Mouse (Mus musculus): Measurements from ENCODE around the gene Tpcn2. TPM values are rescaled to one million over a fixed set of nuclear protein-coding genes. Genes with fewer than 3 reads are reported as not detected.

Gene Tpcn2
- polyA plus RNA-seq, 1 experiment from 2014 or later = 1.6 TPM

DNA sequence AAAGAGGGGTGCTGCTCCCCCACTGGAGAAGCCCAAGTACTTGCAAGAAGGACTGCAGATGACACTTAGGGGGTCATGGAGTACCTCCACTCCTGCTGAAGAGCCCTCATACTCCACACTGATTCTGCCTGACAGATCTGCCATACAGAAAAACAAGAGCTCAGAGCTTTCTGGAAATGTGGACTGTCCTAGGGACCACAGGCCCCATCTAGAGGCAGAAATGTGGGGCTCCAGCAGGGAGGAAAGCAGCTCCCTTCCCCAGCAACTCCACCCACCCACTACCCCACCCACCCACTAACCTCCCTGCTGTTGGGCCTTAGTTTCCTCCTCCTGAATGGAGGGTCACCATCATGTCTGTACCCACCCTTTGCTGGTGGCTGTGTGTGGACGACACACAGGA, 67.2 kb downstream of the Tpcn2 start:
- Histone ChIP-seq H3K4me1 (replicated peaks) (no peaks in the 10 kb centered on the region), H3K4me2 (no peak overlapping the region), H3K27me3 (no peaks in the 10 kb centered on the region), H3K36me3 (replicated peaks) (no peaks in the 10 kb centered on the region), H3K4me3 (replicated peaks) (no peak overlapping the region), H3K9me3 (replicated peaks) (no peaks in the 10 kb centered on the region), H3K9ac (no peak overlapping the region), H3K27ac (replicated peaks) (no peak overlapping the region)
- whole genome bisulfite sequencing (ENCODE audit: insufficient replicate concordance) = 48% methylated on average over 1 of the region's 1 CpGs
- ATAC-seq (ENCODE audit: insufficient read depth) = no peak

- H3K4me2 ChIP-seq = no peak overlapping the region
- H3K4me3 ChIP-seq (replicated peaks) = no peak overlapping the region
- no peak overlapping the region for H3K27ac ChIP-seq (replicated peaks)
- no peaks in the 10 kb centered on the region for H3K27me3 ChIP-seq
- H3K9me3 ChIP-seq (replicated peaks) = no peaks in the 10 kb centered on the region
- no peak overlapping the region for H3K9ac ChIP-seq
- no peaks in the 10 kb centered on the region for H3K4me1 ChIP-seq (replicated peaks)
- no peak for ATAC-seq (ENCODE audit: insufficient read depth)
- no peaks in the 10 kb centered on the region for H3K36me3 ChIP-seq (replicated peaks)
- 39% methylated on average over 4 of the region's 4 CpGs for WGBS (ENCODE audit: insufficient replicate concordance)
Measured at GRCm38 (mm10) chr7:145215476-145215875, 68.3 kb downstream of the Tpcn2 start.

- Histone ChIP-seq H3K9ac (no peak overlapping the region), H3K9me3 (replicated peaks) (no peaks in the 10 kb centered on the region), H3K27me3 (no peaks in the 10 kb centered on the region), H3K27ac (replicated peaks) (no peak overlapping the region), H3K4me2 (no peak overlapping the region), H3K36me3 (replicated peaks) (no peaks in the 10 kb centered on the region), H3K4me3 (replicated peaks) (no peak overlapping the region), H3K4me1 (replicated peaks) (no peaks in the 10 kb centered on the region)
- no peak for ATAC-seq (ENCODE audit: insufficient read depth)
- 36% methylated on average over 14 of the region's 14 CpGs for WGBS (ENCODE audit: insufficient replicate concordance)
Measured at GRCm38 (mm10) chr7:145211680-145212659, 71.8 kb downstream of the Tpcn2 start.

- peaks cover 13% of the 10 kb centered on the region for H3K4me1 ChIP-seq (replicated peaks)
- H3K9ac ChIP-seq = no peak overlapping the region
- no peaks in the 10 kb centered on the region for H3K36me3 ChIP-seq (replicated peaks)
- WGBS (ENCODE audit: insufficient replicate concordance) = 25% methylated on average over 4 of the region's 4 CpGs
- no peak overlapping the region for H3K4me2 ChIP-seq
- H3K27me3 ChIP-seq = peaks cover 10% of the 10 kb centered on the region; the same call in 1 of the 2 replicates
- no peak for ATAC-seq (ENCODE audit: insufficient read depth)
- no peaks in the 10 kb centered on the region for H3K9me3 ChIP-seq (replicated peaks)
- H3K4me3 ChIP-seq (replicated peaks) = no peak overlapping the region
- no peak overlapping the region for H3K27ac ChIP-seq (replicated peaks)
Measured at GRCm38 (mm10) chr7:145210477-145211070, 73.2 kb downstream of the Tpcn2 start.

DNA sequence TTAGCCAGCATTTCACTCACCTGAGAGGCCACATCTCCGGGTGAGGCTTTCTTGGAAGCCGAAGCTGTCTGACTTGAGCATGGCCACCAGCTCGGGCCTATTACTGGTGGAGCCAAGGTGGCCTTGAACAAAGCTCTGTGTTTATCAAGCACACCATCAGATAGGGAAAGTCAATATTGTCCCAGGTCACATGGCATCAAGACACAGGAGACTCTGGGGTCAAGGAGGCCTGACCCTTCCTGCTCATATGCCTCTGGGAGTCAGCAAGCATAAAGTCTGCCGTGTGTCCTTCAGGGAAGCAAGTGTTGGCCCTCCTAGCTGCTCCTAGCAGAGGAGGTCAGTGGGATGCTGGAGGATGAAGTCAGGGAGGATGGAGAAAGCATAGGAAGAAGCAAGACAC, 75.8 kb downstream of the Tpcn2 start, which contains the start of gene 1810010D01Rik:
1810010D01Rik (minus strand) TSS at position 114 of the 400 bp plus-strand sequence.
- no peak within 1 kb of the TSS for H3K4me2 ChIP-seq
- H3K4me3 ChIP-seq (replicated peaks) = no peak within 1 kb of the TSS
- peaks cover 13% of the 10 kb centered on the region for H3K4me1 ChIP-seq (replicated peaks)
- H3K9ac ChIP-seq = no peak within 1 kb of the TSS
- WGBS (ENCODE audit: insufficient replicate concordance) = 69% methylated on average over 4 of the region's 4 CpGs
- H3K27ac ChIP-seq (replicated peaks) = no peak within 1 kb of the TSS
- peaks cover 11% of the 10 kb centered on the region; the same call in 1 of the 2 replicates for H3K27me3 ChIP-seq
- no peaks in the 10 kb centered on the region for H3K36me3 ChIP-seq (replicated peaks)
- no peaks in the 10 kb centered on the region for H3K9me3 ChIP-seq (replicated peaks)
- ATAC-seq (ENCODE audit: insufficient read depth) = no peak

DNA sequence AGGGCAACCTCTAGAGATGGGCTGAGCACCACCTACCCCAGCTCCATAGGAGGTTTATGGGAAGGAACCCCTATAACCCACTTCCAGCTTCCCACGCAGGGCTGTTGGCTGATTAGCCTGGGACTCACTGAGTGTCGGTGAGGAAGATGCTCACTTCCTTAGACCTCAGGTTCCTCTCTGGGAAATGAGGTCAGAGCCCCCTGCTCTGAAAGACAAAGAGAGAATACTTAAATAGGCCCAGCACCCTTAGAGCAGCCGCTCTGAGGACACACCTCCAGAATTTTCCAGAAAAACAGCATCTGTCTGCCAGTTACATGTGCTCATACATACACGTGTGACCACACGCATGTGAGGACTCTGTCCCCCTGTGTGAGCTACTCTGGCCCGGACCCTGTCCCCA, 77.0 kb downstream of the Tpcn2 start:
- 62% methylated on average over 6 of the region's 6 CpGs for WGBS (ENCODE audit: insufficient replicate concordance)
- Histone ChIP-seq H3K36me3 (replicated peaks) (no peaks in the 10 kb centered on the region), H3K9ac (no peak overlapping the region), H3K9me3 (replicated peaks) (no peaks in the 10 kb centered on the region), H3K27ac (replicated peaks) (no peak overlapping the region), H3K4me2 (peak overlapping the region; percentile 59; the same call in 1 of the 2 replicates), H3K27me3 (peaks cover 11% of the 10 kb centered on the region; the same call in 1 of the 2 replicates), H3K4me1 (replicated peaks) (peaks cover 13% of the 10 kb centered on the region), H3K4me3 (replicated peaks) (no peak overlapping the region)
- peak; percentile 19; the same call in 1 of the 2 replicates for ATAC-seq (ENCODE audit: insufficient read depth)

- peak overlapping the region; percentile 59 for H3K4me2 ChIP-seq
- 4% methylated on average over 34 of the region's 34 CpGs for WGBS (ENCODE audit: insufficient replicate concordance)
- peak overlapping the region; percentile 39; the same call in 1 of the 2 replicates for H3K9ac ChIP-seq
- ATAC-seq (ENCODE audit: insufficient read depth) = peak; percentile 43; the same call in 1 of the 2 replicates
- H3K4me3 ChIP-seq (replicated peaks) = peak overlapping the region; percentile 23; the same call in 1 of the 2 replicates
- no peaks in the 10 kb centered on the region for H3K36me3 ChIP-seq (replicated peaks)
- H3K9me3 ChIP-seq (replicated peaks) = no peaks in the 10 kb centered on the region
- peaks cover 11% of the 10 kb centered on the region; the same call in 1 of the 2 replicates for H3K27me3 ChIP-seq
- 0 out of 2 replicates have a peak overlapping the region, but pooled peaks have one; percentile 29 for H3K27ac ChIP-seq (replicated peaks)
- peaks cover 13% of the 10 kb centered on the region for H3K4me1 ChIP-seq (replicated peaks)
Measured at GRCm38 (mm10) chr7:145206056-145206610, 77.7 kb downstream of the Tpcn2 start.

DNA sequence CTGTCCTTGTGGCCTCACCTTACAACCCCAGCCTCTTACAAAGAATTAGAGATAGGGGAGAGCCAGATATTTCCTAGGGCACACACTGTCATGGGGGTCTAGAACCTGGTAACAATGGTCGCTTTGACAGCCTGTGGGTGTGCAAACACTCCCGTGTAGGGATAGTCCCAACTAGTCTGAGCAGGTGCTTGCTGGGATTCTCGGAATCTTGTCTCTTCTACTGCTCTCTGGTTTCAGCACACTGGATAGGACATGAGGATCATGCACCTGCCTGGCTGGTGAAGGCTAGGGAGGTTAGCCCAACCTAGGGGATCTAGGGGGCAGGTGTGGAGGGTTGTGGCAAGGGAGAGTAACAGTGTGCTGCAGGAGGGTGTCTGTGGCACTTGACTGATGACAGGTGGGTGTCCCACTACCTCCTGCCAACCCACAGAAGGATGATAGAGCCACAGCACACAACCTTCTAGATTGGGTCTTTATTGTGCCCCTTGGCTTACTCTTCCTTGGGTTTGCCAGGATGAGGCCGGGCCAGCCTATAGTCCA, 78.4 kb downstream of the Tpcn2 start:
- H3K27me3 ChIP-seq = peaks cover 11% of the 10 kb centered on the region; the same call in 1 of the 2 replicates
- H3K4me2 ChIP-seq = no peak overlapping the region
- H3K9me3 ChIP-seq (replicated peaks) = no peaks in the 10 kb centered on the region
- peaks cover 13% of the 10 kb centered on the region for H3K4me1 ChIP-seq (replicated peaks)
- no peak overlapping the region for H3K9ac ChIP-seq
- H3K4me3 ChIP-seq (replicated peaks) = no peak overlapping the region
- WGBS (ENCODE audit: insufficient replicate concordance) = 69% methylated on average over 4 of the region's 4 CpGs
- no peak overlapping the region for H3K27ac ChIP-seq (replicated peaks)
- no peaks in the 10 kb centered on the region for H3K36me3 ChIP-seq (replicated peaks)
- ATAC-seq (ENCODE audit: insufficient read depth) = no peak

GRCm38 (mm10) chr7:145199711-145200110, 84.1 kb downstream of the Tpcn2 start:
- H3K4me1 ChIP-seq (replicated peaks) = no peaks in the 10 kb centered on the region
- no peaks in the 10 kb centered on the region for H3K9me3 ChIP-seq (replicated peaks)
- H3K9ac ChIP-seq = no peak overlapping the region
- 67% methylated on average over 2 of the region's 2 CpGs for WGBS (ENCODE audit: insufficient replicate concordance)
- H3K4me3 ChIP-seq (replicated peaks) = no peak overlapping the region
- no peak overlapping the region for H3K27ac ChIP-seq (replicated peaks)
- no peak for ATAC-seq (ENCODE audit: insufficient read depth)
- no peaks in the 10 kb centered on the region for H3K27me3 ChIP-seq
- H3K4me2 ChIP-seq = no peak overlapping the region
- H3K36me3 ChIP-seq (replicated peaks) = no peaks in the 10 kb centered on the region

GRCm38 (mm10) chr7:145198223-145198714, 85.5 kb downstream of the Tpcn2 start:
- no peaks in the 10 kb centered on the region for H3K4me1 ChIP-seq (replicated peaks)
- H3K27ac ChIP-seq (replicated peaks) = no peak overlapping the region
- H3K9me3 ChIP-seq (replicated peaks) = no peaks in the 10 kb centered on the region
- H3K9ac ChIP-seq = no peak overlapping the region
- H3K4me3 ChIP-seq (replicated peaks) = no peak overlapping the region
- no peaks in the 10 kb centered on the region for H3K36me3 ChIP-seq (replicated peaks)
- H3K4me2 ChIP-seq = no peak overlapping the region
- H3K27me3 ChIP-seq = no peaks in the 10 kb centered on the region; the same call in 1 of the 2 replicates
- ATAC-seq (ENCODE audit: insufficient read depth) = no peak
- WGBS (ENCODE audit: insufficient replicate concordance) = 26% methylated on average over 4 of the region's 4 CpGs
